Mouse (Mus musculus) spleen, adult 2 months (tissue): Measurements from ENCODE around the gene Wnt6.

Experiments used
- CTCF ChIP-seq: fragments of 200-500 bp; IDR thresholded peaks from 2 replicates; pipeline ENCODE4 v1.5.1; 2011; ENCODE audit warnings: mild to moderate bottlenecking, inconsistent platforms; ENCODE audit not compliant: insufficient read depth, insufficient read length, insufficient replicate concordance; ENCODE audit errors: extremely low read depth
- POLR2A ChIP-seq: fragments of 200-500 bp; IDR thresholded peaks from 2 replicates; pipeline ENCODE4 v1.6.1; 2011; ENCODE audit warnings: low read depth, low read length, inconsistent platforms

GRCm38 (mm10) chr1:74801631-74802140 lies 30.0 kb downstream of the Wnt6 start:
- TF ChIP-seq CTCF = no peak
- TF ChIP-seq POLR2A = no peak
